Mouse (Mus musculus) midbrain, embryonic 16.5 days (tissue): Measurements from ENCODE around the gene Grm8. TPM values are rescaled to one million over a fixed set of nuclear protein-coding genes. Genes with fewer than 3 reads are reported as not detected.
A peak's percentile ranks its signal among the peaks of the same experiment; 100 is the strongest.

Experiments used
- ATAC-seq: fragments of 200-750 bp; cut with Nextera tagmentation; 2 replicates; pipeline ENCODE4 v1.8.0; 2017; ENCODE audit warnings: moderate TSS enrichment
- H3K27ac ChIP-seq: fragments of 300-500 bp; sonication (generic); 2 replicates; pipeline ENCODE4 v1.5.1; 2014; ENCODE audit warnings: mild to moderate bottlenecking, low read length, mixed read lengths
- H3K27me3 ChIP-seq: fragments of 300-500 bp; sonication (generic); 2 replicates; pipeline ENCODE4 v1.6.1; 2014; ENCODE audit warnings: low read depth, low read length, mixed read lengths; ENCODE audit not compliant: control insufficient read depth, insufficient read depth
- H3K36me3 ChIP-seq: fragments of 300-500 bp; sonication (generic); 2 replicates; pipeline ENCODE4 v1.6.1; 2014; ENCODE audit warnings: mild to moderate bottlenecking, low read length, moderate library complexity, mixed read lengths; ENCODE audit not compliant: control insufficient read depth, insufficient read depth
- H3K4me1 ChIP-seq: fragments of 300-500 bp; sonication (generic); 2 replicates; pipeline ENCODE4 v1.6.1; 2014; ENCODE audit warnings: mild to moderate bottlenecking, low read length, mixed read lengths; ENCODE audit not compliant: control insufficient read depth, insufficient read depth
- H3K4me2 ChIP-seq: fragments of 300-500 bp; sonication (generic); 2 replicates; pipeline ENCODE4 v1.6.1; 2014; ENCODE audit warnings: mild to moderate bottlenecking, low read length, mixed read lengths
- H3K4me3 ChIP-seq: fragments of 300-500 bp; sonication (generic); 2 replicates; pipeline ENCODE4 v1.5.1; 2014; ENCODE audit warnings: low read depth, mild to moderate bottlenecking, low read length, moderate library complexity, mixed read lengths
- H3K9ac ChIP-seq: fragments of 300-500 bp; sonication (generic); 2 replicates; pipeline ENCODE4 v1.6.1; 2014; ENCODE audit warnings: low read depth, low read length, mixed read lengths
- H3K9me3 ChIP-seq: fragments of 300-500 bp; sonication (generic); replicated peaks from 2 replicates; pipeline ENCODE4 v1.6.1; 2014; ENCODE audit warnings: mild to moderate bottlenecking, low read length, mixed read lengths; ENCODE audit not compliant: control insufficient read depth, poor library complexity, severe bottlenecking
- WGBS: fragments of 180-500 bp; shearing (Covaris S2); extraction: QIAGEN DNeasy Blood & Tissue Kit; methylation state at CpG from one replicate; pipeline ENCODE4 v1.1.7; 2014; 5-methylcytosine and 5-hydroxymethylcytosine counted together
- polyA plus RNA-seq: library from polyadenylated mRNA; unstranded; fragments of >200 nt; fragmentation: Nextera tagmentation; extraction: Ambion mirVana; gene quantifications from 2 replicates; pipeline ENCODE4 v1.2.1, GENCODE M21; 2015

The Grm8 gene
- polyA plus RNA-seq, 1 experiment from 2014 or later: 19.2 TPM

DNA sequence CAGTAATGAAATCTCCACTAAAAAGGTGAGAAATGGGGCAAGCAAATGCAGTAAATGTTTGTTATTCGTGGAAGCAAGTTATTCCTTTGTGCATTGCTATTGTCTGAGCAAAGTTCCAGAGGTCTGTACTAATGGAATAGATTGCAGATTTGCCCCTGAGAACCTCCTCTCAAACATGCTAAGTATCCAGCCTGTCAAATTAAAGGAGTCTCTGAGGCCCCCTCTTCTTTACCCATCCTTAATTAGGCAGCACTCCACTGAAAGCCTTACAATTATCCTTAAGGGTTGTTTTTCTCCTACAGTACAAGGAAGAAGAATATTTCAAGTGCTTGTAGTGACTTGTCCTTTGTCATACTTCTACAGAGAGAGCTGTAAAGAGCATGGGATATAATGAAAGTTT, 617.4 kb downstream of the Grm8 start:
- 42% methylated on average over 1 of the region's 1 CpGs for WGBS

DNA sequence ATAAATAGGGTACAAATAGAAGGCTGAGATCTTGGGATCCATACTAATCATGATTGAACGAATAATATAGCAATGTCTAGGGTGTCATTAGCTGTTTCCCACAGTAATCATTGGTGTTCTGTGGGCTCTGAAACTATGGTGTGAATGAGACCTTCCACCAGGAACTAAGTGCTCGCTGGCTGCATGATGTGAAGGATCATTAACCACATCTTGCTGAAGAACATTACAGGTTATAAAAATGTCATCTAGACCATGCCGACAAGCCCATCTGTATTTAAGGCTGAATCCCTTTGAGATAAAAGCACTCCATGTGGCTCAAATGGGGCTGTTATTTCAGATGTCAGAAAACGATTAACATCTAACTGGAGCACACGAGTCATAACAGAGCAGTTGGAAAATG, 674.0 kb downstream of the Grm8 start:
- H3K9me3 ChIP-seq: no peaks in the 10 kb centered on the region
- no peak overlapping the region for H3K9ac ChIP-seq
- no peak overlapping the region for H3K4me2 ChIP-seq
- H3K4me1 ChIP-seq: no peaks in the 10 kb centered on the region
- H3K36me3 ChIP-seq: no peaks in the 10 kb centered on the region
- WGBS: 79% methylated on average over 5 of the region's 5 CpGs
- H3K27ac ChIP-seq: no peak overlapping the region
- no peak overlapping the region for H3K4me3 ChIP-seq
- H3K27me3 ChIP-seq: no peaks in the 10 kb centered on the region
- no peak for ATAC-seq

More for the DNA sequence above, 617.4 kb downstream of the Grm8 start:
- no peak for ATAC-seq
- no peaks in the 10 kb centered on the region for H3K36me3 ChIP-seq
- H3K27me3 ChIP-seq: no peaks in the 10 kb centered on the region
- H3K27ac ChIP-seq: no peak overlapping the region
- H3K4me1 ChIP-seq: peaks cover 3% of the 10 kb centered on the region; the same call in 1 of the 2 replicates
- H3K4me3 ChIP-seq: no peak overlapping the region
- no peak overlapping the region for H3K4me2 ChIP-seq
- H3K9ac ChIP-seq: no peak overlapping the region
- no peaks in the 10 kb centered on the region for H3K9me3 ChIP-seq

DNA sequence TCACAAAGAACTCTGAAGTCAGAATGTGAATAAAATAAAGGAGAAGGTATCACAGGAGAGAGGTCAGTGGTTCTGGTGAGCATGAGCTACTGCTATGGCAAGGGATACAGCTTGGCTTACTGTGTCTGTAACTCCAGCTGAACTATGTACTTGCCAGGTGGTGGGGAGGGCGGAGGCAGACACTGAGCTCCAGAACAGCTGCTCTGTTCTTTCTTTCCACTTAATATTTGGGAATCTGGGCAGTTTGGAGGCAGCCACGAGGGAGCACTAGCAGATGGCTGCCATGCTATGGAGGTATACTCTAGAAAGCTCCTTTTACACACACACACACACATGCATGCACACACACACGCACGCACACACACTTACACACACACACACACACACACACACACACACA, 726.5 kb downstream of the Grm8 start:
- Histone ChIP-seq H3K9ac (no peak overlapping the region), H3K27me3 (no peaks in the 10 kb centered on the region), H3K9me3 (no peaks in the 10 kb centered on the region), H3K4me1 (no peaks in the 10 kb centered on the region), H3K27ac (no peak overlapping the region), H3K4me3 (no peak overlapping the region), H3K4me2 (no peak overlapping the region), H3K36me3 (no peaks in the 10 kb centered on the region)
- WGBS: 69% methylated on average over 4 of the region's 4 CpGs
- 0 out of 2 replicates have a peak, but pooled peaks have one; percentile 28 for ATAC-seq

DNA sequence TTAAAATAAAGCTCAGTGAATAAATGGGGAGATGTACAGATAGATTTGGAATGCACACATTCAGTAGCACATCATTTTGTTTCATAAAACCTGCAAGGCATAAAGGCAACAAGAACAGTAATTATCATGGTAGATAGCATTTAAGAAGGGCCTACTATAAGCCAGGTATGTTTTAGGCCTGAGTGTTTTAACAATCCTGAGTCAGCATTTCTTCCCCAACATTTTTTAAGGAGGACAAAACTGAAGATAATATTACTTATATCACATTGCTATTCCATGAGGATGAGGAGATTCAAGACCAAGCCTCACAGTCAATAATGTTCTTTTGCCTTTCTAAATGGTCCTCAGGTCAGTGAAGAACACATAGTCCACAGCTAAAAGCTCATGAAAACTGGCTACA, 762.6 kb downstream of the Grm8 start:
- no peaks in the 10 kb centered on the region for H3K4me1 ChIP-seq
- ATAC-seq: no peak
- no peak overlapping the region for H3K4me3 ChIP-seq
- no peaks in the 10 kb centered on the region for H3K27me3 ChIP-seq
- H3K27ac ChIP-seq: no peak overlapping the region
- no peaks in the 10 kb centered on the region for H3K9me3 ChIP-seq
- no peaks in the 10 kb centered on the region for H3K36me3 ChIP-seq
- no peak overlapping the region for H3K4me2 ChIP-seq
- no peak overlapping the region for H3K9ac ChIP-seq

DNA sequence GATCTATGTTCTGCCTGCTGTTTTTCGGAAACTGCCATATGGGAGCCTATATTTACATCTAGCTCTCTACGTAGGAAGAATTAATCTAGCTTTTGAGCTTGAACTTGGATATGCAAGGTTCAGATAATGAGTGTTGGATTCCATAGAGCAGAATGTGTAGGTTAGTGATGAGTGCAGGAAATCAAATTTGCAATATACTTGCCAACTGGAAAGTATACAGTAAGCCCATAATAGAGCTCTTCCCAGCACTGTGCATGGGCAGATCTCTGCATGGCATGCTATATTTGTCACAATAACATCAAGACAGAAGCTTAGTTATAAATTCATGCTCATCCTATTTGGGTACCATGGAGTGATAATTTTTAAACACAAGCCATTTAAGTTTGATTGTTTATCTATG, 763.9 kb downstream of the Grm8 start:
- WGBS: 75% methylated on average over 2 of the region's 2 CpGs
- H3K4me3 ChIP-seq: no peak overlapping the region
- no peak overlapping the region for H3K4me2 ChIP-seq
- no peak overlapping the region for H3K9ac ChIP-seq
- H3K27ac ChIP-seq: no peak overlapping the region
- ATAC-seq: no peak
- no peaks in the 10 kb centered on the region for H3K27me3 ChIP-seq
- H3K4me1 ChIP-seq: no peaks in the 10 kb centered on the region
- H3K9me3 ChIP-seq: no peaks in the 10 kb centered on the region
- H3K36me3 ChIP-seq: no peaks in the 10 kb centered on the region

DNA sequence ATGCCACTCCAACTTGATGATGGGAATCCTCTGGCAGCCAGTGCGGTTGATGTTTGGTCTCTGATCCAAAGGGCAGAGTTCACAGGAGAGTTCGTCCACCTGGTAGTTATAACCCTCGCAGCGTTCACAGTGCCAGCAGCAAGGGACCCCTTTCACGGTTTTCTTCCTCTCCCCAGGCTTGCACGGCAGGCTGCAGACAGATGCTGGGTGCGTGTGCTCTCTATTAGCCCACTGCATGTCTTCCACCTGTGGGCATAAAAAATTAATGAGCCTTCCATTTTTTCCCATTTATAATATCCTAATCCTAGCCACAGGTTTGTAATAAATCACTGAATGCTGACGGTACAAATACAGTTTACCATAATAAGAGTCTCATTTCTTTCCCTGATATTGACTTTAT, 771.2 kb downstream of the Grm8 start:
- H3K4me2 ChIP-seq: no peak overlapping the region
- WGBS: 85% methylated on average over 8 of the region's 8 CpGs
- H3K27me3 ChIP-seq: no peaks in the 10 kb centered on the region
- ATAC-seq: no peak
- H3K4me1 ChIP-seq: no peaks in the 10 kb centered on the region
- H3K4me3 ChIP-seq: no peak overlapping the region
- no peaks in the 10 kb centered on the region for H3K9me3 ChIP-seq
- H3K9ac ChIP-seq: no peak overlapping the region
- H3K36me3 ChIP-seq: no peaks in the 10 kb centered on the region
- no peak overlapping the region for H3K27ac ChIP-seq

DNA sequence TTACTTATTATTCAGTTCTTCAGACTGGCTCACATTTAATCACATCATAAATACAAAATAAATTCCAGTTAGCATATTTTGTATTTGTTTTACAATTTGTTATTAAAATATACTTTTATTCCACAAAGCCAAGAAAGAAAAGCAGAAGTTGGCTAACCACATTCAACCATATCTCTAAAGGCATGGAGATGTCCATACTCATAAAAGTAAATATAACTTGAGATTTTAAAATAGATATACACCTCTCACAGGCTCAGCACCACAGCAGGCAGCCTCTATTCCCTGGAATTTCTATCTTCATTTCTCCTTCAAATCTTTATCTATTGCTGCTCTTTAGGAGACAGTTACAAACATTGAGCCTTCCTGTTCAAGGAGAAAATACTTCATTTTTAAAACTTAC, 774.5 kb downstream of the Grm8 start:
- Histone ChIP-seq H3K4me3 (no peak overlapping the region), H3K27me3 (no peaks in the 10 kb centered on the region), H3K27ac (no peak overlapping the region), H3K4me1 (no peaks in the 10 kb centered on the region), H3K9ac (no peak overlapping the region), H3K4me2 (no peak overlapping the region), H3K36me3 (no peaks in the 10 kb centered on the region), H3K9me3 (no peaks in the 10 kb centered on the region)
- ATAC-seq: no peak

DNA sequence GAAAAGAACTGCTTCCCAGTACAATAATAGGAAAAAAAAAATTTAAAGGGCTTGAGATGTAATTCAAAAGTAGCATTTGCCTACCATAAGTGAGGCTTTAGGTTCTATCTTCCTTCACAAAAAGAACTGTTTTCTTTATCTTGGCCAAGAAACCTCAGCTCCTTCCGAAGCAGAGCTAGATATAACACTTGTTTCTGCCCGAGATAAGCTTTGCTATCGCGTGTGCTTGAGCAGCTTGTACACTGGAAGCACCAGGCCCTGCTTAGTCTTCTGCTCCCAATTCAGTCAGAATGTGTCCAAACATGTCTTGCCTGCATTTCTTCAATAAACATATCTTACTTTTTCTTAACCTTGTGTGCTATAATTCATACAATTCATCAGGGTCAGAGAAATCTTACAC, 783.8 kb downstream of the Grm8 start:
- no peak for ATAC-seq
- Histone ChIP-seq H3K9me3 (no peaks in the 10 kb centered on the region), H3K27ac (no peak overlapping the region), H3K27me3 (no peaks in the 10 kb centered on the region), H3K9ac (no peak overlapping the region), H3K4me1 (no peaks in the 10 kb centered on the region), H3K4me3 (no peak overlapping the region), H3K36me3 (no peaks in the 10 kb centered on the region), H3K4me2 (no peak overlapping the region)
- 94% methylated on average over 4 of the region's 4 CpGs for WGBS

DNA sequence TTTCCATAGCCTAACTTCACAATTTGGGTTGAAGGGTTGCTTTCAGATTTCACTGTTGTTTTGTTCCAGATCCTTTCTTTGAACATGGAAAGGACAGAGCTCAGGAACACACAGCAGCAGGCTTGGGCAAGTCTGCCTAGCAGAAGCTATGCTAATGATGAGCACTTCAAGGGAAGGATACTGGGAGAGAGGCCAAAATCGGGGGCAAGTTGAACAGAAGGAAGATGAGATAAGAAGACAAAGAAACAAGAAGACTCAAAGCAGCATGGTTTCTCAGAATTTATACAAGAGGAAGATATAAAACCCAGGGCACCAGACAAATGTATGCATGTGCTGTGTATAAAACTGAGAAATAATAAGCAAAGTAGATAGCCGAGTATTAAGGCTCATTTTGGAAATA, 786.7 kb downstream of the Grm8 start:
- no peak overlapping the region for H3K4me3 ChIP-seq
- no peak overlapping the region for H3K9ac ChIP-seq
- ATAC-seq: no peak
- no peaks in the 10 kb centered on the region for H3K9me3 ChIP-seq
- 60% methylated on average over 2 of the region's 2 CpGs for WGBS
- H3K36me3 ChIP-seq: no peaks in the 10 kb centered on the region
- no peak overlapping the region for H3K4me2 ChIP-seq
- H3K27me3 ChIP-seq: no peaks in the 10 kb centered on the region
- H3K27ac ChIP-seq: no peak overlapping the region
- H3K4me1 ChIP-seq: no peaks in the 10 kb centered on the region

DNA sequence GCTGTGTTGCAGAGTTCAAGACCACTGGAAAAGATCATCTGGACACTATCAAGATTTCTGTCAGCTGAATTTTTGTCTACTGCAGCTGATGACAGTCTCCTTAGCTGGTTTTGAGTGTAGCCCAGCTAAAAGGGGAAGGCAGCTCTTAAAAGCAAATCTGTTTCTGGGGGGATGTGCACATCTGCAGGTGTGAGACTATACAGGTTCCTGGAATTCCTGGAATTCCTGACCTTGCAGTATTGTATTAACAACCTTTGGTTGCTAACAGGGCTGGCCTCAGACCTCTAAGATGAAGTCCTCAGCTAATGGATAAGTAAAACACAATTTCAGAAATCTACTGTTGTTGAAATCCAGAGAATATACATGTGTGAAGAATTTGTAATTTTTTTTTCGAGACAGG, 788.7 kb downstream of the Grm8 start:
- Histone ChIP-seq H3K4me1 (no peaks in the 10 kb centered on the region), H3K4me2 (no peak overlapping the region), H3K36me3 (no peaks in the 10 kb centered on the region), H3K27ac (no peak overlapping the region), H3K27me3 (no peaks in the 10 kb centered on the region), H3K4me3 (no peak overlapping the region), H3K9me3 (no peaks in the 10 kb centered on the region), H3K9ac (no peak overlapping the region)
- 74% methylated on average over 1 of the region's 1 CpGs for WGBS
- no peak for ATAC-seq
